Mouse (Mus musculus) ES-Bruce4 (cell line): ENCODE results near the gene Ski. TPM values are rescaled to one million over a fixed set of nuclear protein-coding genes. Genes with fewer than 3 reads are reported as not detected.

Experiments
- H3K27ac ChIP-seq: 2 replicates; pipeline ENCODE4 v1.5.1; 2012; ENCODE audit warnings: low read length, inconsistent platforms; ENCODE audit not compliant: insufficient read depth
- H3K27me3 ChIP-seq: 2 replicates; pipeline ENCODE4 v1.6.1; 2012; ENCODE audit warnings: mild to moderate bottlenecking, low read length, inconsistent platforms; ENCODE audit not compliant: control insufficient read depth, poor library complexity, insufficient read depth, severe bottlenecking
- H3K36me3 ChIP-seq: 2 replicates; pipeline ENCODE4 v1.6.1; 2012; ENCODE audit warnings: inconsistent platforms, mild to moderate bottlenecking, low read length, moderate library complexity; ENCODE audit not compliant: control insufficient read depth, poor library complexity, insufficient read depth, severe bottlenecking
- H3K4me1 ChIP-seq: one replicate; pipeline ENCODE4 v1.8.1; 2011; ENCODE audit warnings: low read length; ENCODE audit not compliant: control insufficient read depth, insufficient read depth
- H3K4me3 ChIP-seq: 2 replicates; pipeline ENCODE4 v1.5.1; 2011; ENCODE audit warnings: low read depth, mild to moderate bottlenecking, low read length
- H3K9ac ChIP-seq: 2 replicates; pipeline ENCODE4 v1.6.1; 2012; ENCODE audit warnings: low read depth, mild to moderate bottlenecking, inconsistent platforms; ENCODE audit not compliant: poor library complexity, severe bottlenecking
- H3K9me3 ChIP-seq: replicated peaks from 2 replicates; pipeline ENCODE4 v1.6.1; 2012; ENCODE audit warnings: mild to moderate bottlenecking, low read length, inconsistent platforms; ENCODE audit not compliant: control insufficient read depth, poor library complexity, insufficient read depth, severe bottlenecking
- CTCF ChIP-seq: IDR thresholded peaks from one replicate; pipeline ENCODE4 v1.8.1; 2011; ENCODE audit warnings: low read depth, low read length
- EP300 ChIP-seq: IDR thresholded peaks from 2 replicates; pipeline ENCODE4 v1.6.1; 2011; ENCODE audit warnings: low read depth, low read length; ENCODE audit not compliant: insufficient read depth
- POLR2A ChIP-seq: IDR thresholded peaks from one replicate; pipeline ENCODE4 v1.8.1; 2011; ENCODE audit warnings: low read length; ENCODE audit not compliant: insufficient read depth
- polyA plus RNA-seq: library from polyadenylated mRNA; stranded (reverse); fragments of >200 nt; gene quantifications from 2 replicates; pipeline ENCODE4 v1.2.4, GENCODE M21; 2011; ENCODE audit warnings: low read depth; ENCODE audit not compliant: missing spikeins, insufficient read depth, insufficient read length

The Ski gene
- polyA plus RNA-seq, 1 experiment, result 67.2 TPM

- Histone ChIP-seq H3K27ac (no peak overlapping the region), H3K27me3 (no peaks in the 10 kb centered on the region), H3K36me3 (no peaks in the 10 kb centered on the region), H3K9ac (no peak overlapping the region), H3K4me3 (no peak overlapping the region), H3K4me1 (no peaks in the 10 kb centered on the region), H3K9me3 (no peaks in the 10 kb centered on the region)
- TF ChIP-seq POLR2A (no peak), CTCF (no peak), EP300 (no peak)
These were observed 3.5 kb upstream of the Ski start for GRCm38 (mm10) chr4:155225918-155226317.

GRCm38 (mm10) chr4:155223594-155224528 lies 1.5 kb upstream of the Ski start:
- peak overlapping the region; percentile 86 for H3K9ac ChIP-seq
- H3K36me3 ChIP-seq, result no peaks in the 10 kb centered on the region
- no peaks in the 10 kb centered on the region for H3K27me3 ChIP-seq
- peak overlapping the region; percentile 47 for H3K4me3 ChIP-seq
- no peak for TF ChIP-seq POLR2A
- TF ChIP-seq CTCF, result no peak
- no peak overlapping the region for H3K27ac ChIP-seq
- no peaks in the 10 kb centered on the region for H3K4me1 ChIP-seq
- no peaks in the 10 kb centered on the region for H3K9me3 ChIP-seq

- Histone ChIP-seq H3K36me3 (no peaks in the 10 kb centered on the region), H3K9ac (peak overlapping the region; percentile 86), H3K9me3 (no peaks in the 10 kb centered on the region), H3K27ac (no peak overlapping the region), H3K4me1 (no peaks in the 10 kb centered on the region), H3K4me3 (peak overlapping the region; percentile 47), H3K27me3 (no peaks in the 10 kb centered on the region)
- TF ChIP-seq EP300 (no peak), POLR2A (peak; percentile 22), CTCF (no peak)
These were observed 625 bp upstream of the Ski start for GRCm38 (mm10) chr4:155222841-155223593.

GRCm38 (mm10) chr4:155221599-155222551 lies 517 bp downstream of the Ski start:
- peaks cover 2% of the 10 kb centered on the region for H3K4me1 ChIP-seq
- TF ChIP-seq POLR2A, result no peak
- no peak for TF ChIP-seq CTCF
- no peak for TF ChIP-seq EP300

GRCm38 (mm10) chr4:155221106-155221505 lies 1.3 kb downstream of the Ski start:
- H3K27ac ChIP-seq, result no peak overlapping the region
- TF ChIP-seq EP300, result no peak
- TF ChIP-seq CTCF, result no peak
- TF ChIP-seq POLR2A, result no peak
- peak overlapping the region; percentile 86 for H3K9ac ChIP-seq
- no peaks in the 10 kb centered on the region for H3K9me3 ChIP-seq
- no peaks in the 10 kb centered on the region for H3K27me3 ChIP-seq
- H3K4me1 ChIP-seq, result peaks cover 2% of the 10 kb centered on the region
- peak overlapping the region; percentile 79 for H3K4me3 ChIP-seq
- H3K36me3 ChIP-seq, result peaks cover 4% of the 10 kb centered on the region; the same call in 1 of the 2 replicates

More at GRCm38 (mm10) chr4:155221599-155222551, 517 bp downstream of the Ski start:
- H3K36me3 ChIP-seq, result peaks cover under 1% of the 10 kb centered on the region; the same call in 1 of the 2 replicates
- H3K4me3 ChIP-seq, result peak overlapping the region; percentile 79
- H3K9me3 ChIP-seq, result no peaks in the 10 kb centered on the region
- H3K9ac ChIP-seq, result peak overlapping the region; percentile 86
- H3K27me3 ChIP-seq, result no peaks in the 10 kb centered on the region
- H3K27ac ChIP-seq, result no peak overlapping the region
